Comparison of ENCODE assay signal across 14 mouse cellular contexts in genomic region chr3:81933348-81933747, GRCm38 (mm10). TPM values are rescaled to one million over a fixed set of nuclear protein-coding genes. Genes with fewer than 3 reads are reported as not detected.
DNase-seq lines count a peak whose midpoint lies in the region; ATAC-seq and TF ChIP-seq lines count a peak whose summit lies in the region.
"Had no signal": no experiment of that assay in that cellular context is flagged by ENCODE, and none has a peak within 500 bp of the region (broad histone marks: within the 10 kb centered on the region; RNA-seq: fewer than 3 reads in every experiment).

No protein-coding gene starts in this region.

- 79% methylated on average over 4 of the region's 4 CpGs for WGBS in intestine, postnatal 0 days
- 84% methylated on average over 4 of the region's 4 CpGs for WGBS in intestine, embryonic 16.5 days
- WGBS in neural tube, embryonic 13.5 days, result 86% methylated on average over 4 of the region's 4 CpGs
- 61% methylated on average over 4 of the region's 4 CpGs for WGBS in small intestine, adult 2 months

- H3K36me3 ChIP-seq in intestine, postnatal 0 days (ENCODE audit: control insufficient read depth, insufficient read depth), result no peaks in the 10 kb centered on the region
- H3K36me3 ChIP-seq in intestine, embryonic 16.5 days (ENCODE audit: control insufficient read depth, insufficient read depth, low read length), result no peaks in the 10 kb centered on the region
- H3K36me3 ChIP-seq in neural tube, embryonic 13.5 days, result no peaks in the 10 kb centered on the region
- no peaks in the 10 kb centered on the region for H3K36me3 ChIP-seq in small intestine, adult 2 months (ENCODE audit: control insufficient read depth, insufficient read depth, low read length)
- H3K36me3 ChIP-seq: forebrain, embryonic 10.5 days; G1E; hindbrain, embryonic 12.5 days; midbrain, embryonic 15.5 days had no signal

- ATAC-seq in intestine, postnatal 0 days, result no peak
- no peak for ATAC-seq in intestine, embryonic 16.5 days
- ATAC-seq in neural tube, embryonic 13.5 days (ENCODE audit: low read depth), result no peak

- H3K4me1 ChIP-seq in intestine, postnatal 0 days (replicated peaks; ENCODE audit: control insufficient read depth, insufficient read depth, low read length), result no peaks in the 10 kb centered on the region
- H3K4me1 ChIP-seq in intestine, embryonic 16.5 days (ENCODE audit: control insufficient read depth, insufficient read depth, low read length), result no peaks in the 10 kb centered on the region
- peaks cover 13% of the 10 kb centered on the region for H3K4me1 ChIP-seq in neural tube, embryonic 13.5 days (replicated peaks)
- peaks cover 2% of the 10 kb centered on the region; the same call in 1 of the 2 replicates for H3K4me1 ChIP-seq in small intestine, adult 2 months (ENCODE audit: control insufficient read depth, insufficient read depth, insufficient read length, low read length)

- H3K4me2 ChIP-seq in intestine, postnatal 0 days (replicated peaks; ENCODE audit: low read depth), result peak overlapping the region; percentile 61
- H3K4me2 ChIP-seq in intestine, embryonic 16.5 days (ENCODE audit: low read depth, low read length), result no peak overlapping the region
- H3K4me2 ChIP-seq in neural tube, embryonic 13.5 days, result peak overlapping the region; percentile 63; the same call in 1 of the 2 replicates

- intact Hi-C loops in gastrocnemius, adult 2 months (cut with DNase I), result no loop called here

- H3K4me3 ChIP-seq in gastrocnemius, adult 2 months, result peak overlapping the region; percentile 86
- peak overlapping the region; percentile 93 for H3K4me3 ChIP-seq in intestine, postnatal 0 days (ENCODE audit: low read depth, low read length)
- H3K4me3 ChIP-seq in intestine, embryonic 16.5 days (ENCODE audit: low read length), result no peak overlapping the region
- H3K4me3 ChIP-seq in neural tube, embryonic 13.5 days, result no peak overlapping the region
- no peak overlapping the region for H3K4me3 ChIP-seq in small intestine, adult 2 months (ENCODE audit: low read depth, low read length)

- no peak for DNase-seq in gastrocnemius, adult 2 months
- no peak for DNase-seq in gastrocnemius, postnatal 10 days
- DNase-seq in neural tube, embryonic 10.5 days (ENCODE audit: extremely low spot score, low spot score), result no peak
- DNase-seq in left cerebral cortex, adult 8-10 months (ENCODE audit: low spot score in 2 of 2), result no peak

- no peak for TF ChIP-seq POLR2A in small intestine, adult 2 months (IDR thresholded peaks at IDR 0.05; ENCODE audit: low read depth, low read length)

- no peaks in the 10 kb centered on the region for H3K9me3 ChIP-seq in intestine, postnatal 0 days (ENCODE audit: control insufficient read depth)
- no peaks in the 10 kb centered on the region for H3K9me3 ChIP-seq in intestine, embryonic 16.5 days (ENCODE audit: control insufficient read depth, low read length)
- H3K9me3 ChIP-seq in neural tube, embryonic 13.5 days, result no peaks in the 10 kb centered on the region
- H3K9me3 ChIP-seq: forebrain, embryonic 10.5 days; G1E; hindbrain, embryonic 12.5 days; midbrain, embryonic 15.5 days had no signal

- no peak for TF ChIP-seq CTCF in gastrocnemius, adult 2 months (IDR thresholded peaks at IDR 0.05)
- no peak for TF ChIP-seq CTCF in intestine, postnatal 0 days (IDR thresholded peaks at IDR 0.05; ENCODE audit: low read depth)
- TF ChIP-seq CTCF in small intestine, adult 2 months (IDR thresholded peaks at IDR 0.05; ENCODE audit: extremely low read depth, insufficient read length, insufficient replicate concordance, low read depth, low read length), result no peak

- peak overlapping the region; percentile 99; the same call in 1 of the 2 replicates for H3K27ac ChIP-seq in gastrocnemius, adult 2 months
- peak overlapping the region; percentile 98; the same call in 1 of the 2 replicates for H3K27ac ChIP-seq in intestine, postnatal 0 days (ENCODE audit: low read depth, low read length)
- no peak overlapping the region for H3K27ac ChIP-seq in intestine, embryonic 16.5 days (ENCODE audit: low read length)
- H3K27ac ChIP-seq in neural tube, embryonic 13.5 days (replicated peaks), result no peak overlapping the region
- peak overlapping the region; percentile 99 for H3K27ac ChIP-seq in small intestine, adult 2 months (ENCODE audit: insufficient read depth, low read depth, low read length)

- no peak overlapping the region for H3K9ac ChIP-seq in intestine, postnatal 0 days (ENCODE audit: low read depth, low read length)
- no peak overlapping the region for H3K9ac ChIP-seq in intestine, embryonic 16.5 days (ENCODE audit: low read depth, low read length)
- no peak overlapping the region for H3K9ac ChIP-seq in neural tube, embryonic 13.5 days

- H3K27me3 ChIP-seq in intestine, postnatal 0 days (replicated peaks; ENCODE audit: control insufficient read depth, insufficient read depth, low read length), result no peaks in the 10 kb centered on the region
- H3K27me3 ChIP-seq in intestine, embryonic 16.5 days (replicated peaks; ENCODE audit: control insufficient read depth, insufficient read depth, low read length), result no peaks in the 10 kb centered on the region
- no peaks in the 10 kb centered on the region for H3K27me3 ChIP-seq in neural tube, embryonic 13.5 days
- no peaks in the 10 kb centered on the region for H3K27me3 ChIP-seq in small intestine, adult 2 months (ENCODE audit: control insufficient read depth, insufficient read depth, low read length)
- H3K27me3 ChIP-seq: hindbrain, embryonic 12.5 days; midbrain, embryonic 15.5 days had no signal

RNA-seq across cellular contexts. Expression of gene Ctso, which starts 0.9 kb away (rescaled TPM):
- total RNA-seq in gastrocnemius, adult 2 months (2021), result 1 to 10 TPM; 4.2 to 5.8 TPM
- 1 to 10 TPM; 5.2 to 7.7 TPM for total RNA-seq in gastrocnemius, postnatal 10 days (2021)
- 51.9 and 60.9 TPM in 2 replicates for polyA plus RNA-seq in intestine, postnatal 0 days (2015; fragmentation: Nextera tagmentation; extraction: Ambion mirVana)
- 19.6 and 23.8 TPM in 2 replicates for polyA plus RNA-seq in intestine, embryonic 16.5 days (2015; fragmentation: Nextera tagmentation; extraction: Ambion mirVana)
- 9.0 and 10.1 TPM in 2 replicates for polyA plus RNA-seq in neural tube, embryonic 13.5 days (2015; fragmentation: Nextera tagmentation; extraction: Ambion mirVana)
- polyA plus RNA-seq in small intestine, adult 2 months (2012; rRNA removed), result 1.3 and 2.3 TPM in 2 replicates
- total RNA-seq in left cerebral cortex, adult 8-10 months (2022), result 10 to 100 TPM; 19.8 to 24.9 (median 22.2) TPM

RNA-seq across cellular contexts. Expression of gene Tdo2, which starts 42.7 kb away (rescaled TPM):
- total RNA-seq in gastrocnemius, adult 2 months (2021), result not detected
- total RNA-seq in gastrocnemius, postnatal 10 days (2021), result not detected
- polyA plus RNA-seq in intestine, postnatal 0 days (2015; fragmentation: Nextera tagmentation; extraction: Ambion mirVana), result 0.68 and 1.0 TPM in 2 replicates
- polyA plus RNA-seq in intestine, embryonic 16.5 days (2015; fragmentation: Nextera tagmentation; extraction: Ambion mirVana), result 1.1 and 1.4 TPM in 2 replicates
- polyA plus RNA-seq in neural tube, embryonic 13.5 days (2015; fragmentation: Nextera tagmentation; extraction: Ambion mirVana), result 0.33 TPM in 1 of 2 replicates, not detected in the other
- not detected in 2 replicates for polyA plus RNA-seq in small intestine, adult 2 months (2012; rRNA removed)
- 1 to 10 TPM in 1 of 4 experiments, under 1 TPM in 3; 0.34 to 1.0 (median 0.91) TPM for total RNA-seq in left cerebral cortex, adult 8-10 months (2022)
- total RNA-seq: G1E had no signal
- polyA plus RNA-seq: G1E; hindbrain, embryonic 12.5 days; midbrain, embryonic 15.5 days had no signal

RNA-seq across cellular contexts. Expression of gene Asic5, which starts 48.7 kb away (rescaled TPM):
- total RNA-seq in gastrocnemius, adult 2 months (2021), result not detected
- total RNA-seq in gastrocnemius, postnatal 10 days (2021), result not detected
- 1.3 and 1.6 TPM in 2 replicates for polyA plus RNA-seq in intestine, postnatal 0 days (2015; fragmentation: Nextera tagmentation; extraction: Ambion mirVana)
- 0.34 and 0.50 TPM in 2 replicates for polyA plus RNA-seq in intestine, embryonic 16.5 days (2015; fragmentation: Nextera tagmentation; extraction: Ambion mirVana)
- not detected in 2 replicates for polyA plus RNA-seq in neural tube, embryonic 13.5 days (2015; fragmentation: Nextera tagmentation; extraction: Ambion mirVana)
- polyA plus RNA-seq in small intestine, adult 2 months (2012; rRNA removed), result 0.06 and 0.32 TPM in 2 replicates
- total RNA-seq in left cerebral cortex, adult 8-10 months (2022), result not detected
- total RNA-seq: G1E; left cerebral cortex, adult 18-20 months had no signal
- polyA plus RNA-seq: embryonic facial prominence, embryonic 11.5 days; forebrain, embryonic 10.5 days; G1E; hindbrain, embryonic 12.5 days; midbrain, embryonic 15.5 days had no signal

Comparison
In these comparisons a context has a peak if more than half of its experiments do, and no peak if none do; other contexts are left out.
1. H3K27ac ChIP-seq: peak in gastrocnemius, adult 2 months (single experiment), intestine, postnatal 0 days (single experiment) and small intestine, adult 2 months (single experiment); none in intestine, embryonic 16.5 days (single experiment) and neural tube, embryonic 13.5 days (single experiment).
2. H3K4me3 ChIP-seq: peak in gastrocnemius, adult 2 months (single experiment) and intestine, postnatal 0 days (single experiment); none in intestine, embryonic 16.5 days (single experiment), neural tube, embryonic 13.5 days (single experiment) and small intestine, adult 2 months (single experiment).